Mouse (Mus musculus) left cerebral cortex, postnatal 25 days (tissue): ENCODE measurements at regions not wholly inside any gene's neighbourhood (a gene's known extent, or its start where the extent isn't known, plus 50 kb on each side); places are given as distances from the start of the nearest gene placed in this dataset.
"Not testable (repeated sequence)": the region's sequence is repeated elsewhere in the genome, so short reads cannot be mapped to it uniquely, and the experiment has no call there.

ENCODE experiments used
- DNase-seq, 2 experiments: peaks; one replicate each; pipeline ENCODE4 v3.0.0; 2022; ENCODE audit warnings: low spot score in 2 of 2, mixed read lengths in 1 of 2
- intact Hi-C: fragments of 180-260 bp; cut with DNase I; formaldehyde crosslinking; loops from one replicate; pipeline ENCODE4 v1.15.1; 2025

- intact Hi-C loops = no loop called here
- no peak for DNase-seq
Observed at GRCm38 (mm10) chr14:102250076-102250475, 520.3 kb downstream of the Lmo7 start.

- intact Hi-C loops = no loop called here
- DNase-seq = no peak
Observed at GRCm38 (mm10) chr14:102248581-102248980, 518.8 kb downstream of the Lmo7 start.

GRCm38 (mm10) chr14:102248023-102248422, 518.3 kb downstream of the Lmo7 start:
- no peak for DNase-seq
- intact Hi-C loops = no loop called here

- no peak for DNase-seq
- intact Hi-C loops = no loop called here
Observed at GRCm38 (mm10) chr14:102243806-102244536, 514.2 kb downstream of the Lmo7 start.

GRCm38 (mm10) chr14:102216581-102217368, 487.0 kb downstream of the Lmo7 start:
- intact Hi-C loops = no loop called here
- peak; percentile 42 to 64 for DNase-seq

GRCm38 (mm10) chr14:102215267-102215964, 485.7 kb downstream of the Lmo7 start:
- intact Hi-C loops = no loop called here
- no peak for DNase-seq

- intact Hi-C loops = no loop called here
- no peak for DNase-seq
Observed at GRCm38 (mm10) chr14:102212079-102212478, 482.3 kb downstream of the Lmo7 start.

- intact Hi-C loops = no loop called here
- DNase-seq = no peak
Observed at GRCm38 (mm10) chr14:102204881-102205671, 475.3 kb downstream of the Lmo7 start.

GRCm38 (mm10) chr14:102199430-102199829, 469.7 kb downstream of the Lmo7 start:
- intact Hi-C loops = loop anchor here (5.0 kb wide), 2 partner anchors 357 to 783 kb away; partner anchors contain the start of gene Kctd12
- peak; percentile 66 to 96 for DNase-seq

- no peak for DNase-seq
- intact Hi-C loops = no loop called here
Observed at GRCm38 (mm10) chr14:102190786-102191185, 461.0 kb downstream of the Lmo7 start.

GRCm38 (mm10) chr14:102181269-102181668, 451.5 kb downstream of the Lmo7 start:
- peak; percentile 9 to 43 for DNase-seq

GRCm38 (mm10) chr14:102171775-102172174, 442.0 kb downstream of the Lmo7 start:
- intact Hi-C loops = no loop called here
- DNase-seq = no peak

More at GRCm38 (mm10) chr14:102181269-102181668, 451.5 kb downstream of the Lmo7 start:
- intact Hi-C loops = loop anchor here (5.0 to 10.0 kb wide), 3 partner anchors 326 to 811 kb away; no protein-coding TSS in a partner anchor

GRCm38 (mm10) chr14:102161291-102162284, 431.8 kb downstream of the Lmo7 start:
- intact Hi-C loops = no loop called here
- no peak for DNase-seq

- DNase-seq, intact Hi-C loops: not testable (repeated sequence)
Observed at GRCm38 (mm10) chr14:102150410-102150809, 420.7 kb downstream of the Lmo7 start.

- no peak for DNase-seq
- intact Hi-C loops = no loop called here
Observed at GRCm38 (mm10) chr14:102142720-102143119, 413.0 kb downstream of the Lmo7 start.

GRCm38 (mm10) chr14:102138936-102139335, 409.2 kb downstream of the Lmo7 start:
- DNase-seq = no peak
- intact Hi-C loops = no loop called here

GRCm38 (mm10) chr14:102118166-102118565, 388.4 kb downstream of the Lmo7 start:
- intact Hi-C loops = no loop called here

GRCm38 (mm10) chr14:102106165-102106564, 376.4 kb downstream of the Lmo7 start:
- peak in 1 of 2 experiments; percentile 55 for DNase-seq
- intact Hi-C loops = no loop called here

More at GRCm38 (mm10) chr14:102118166-102118565, 388.4 kb downstream of the Lmo7 start:
- no peak for DNase-seq
